Mouse (Mus musculus): ENCODE results near the gene Zswim4.
A peak's percentile ranks its signal among the peaks of the same experiment; 100 is the strongest.

Gene Zswim4

DNA sequence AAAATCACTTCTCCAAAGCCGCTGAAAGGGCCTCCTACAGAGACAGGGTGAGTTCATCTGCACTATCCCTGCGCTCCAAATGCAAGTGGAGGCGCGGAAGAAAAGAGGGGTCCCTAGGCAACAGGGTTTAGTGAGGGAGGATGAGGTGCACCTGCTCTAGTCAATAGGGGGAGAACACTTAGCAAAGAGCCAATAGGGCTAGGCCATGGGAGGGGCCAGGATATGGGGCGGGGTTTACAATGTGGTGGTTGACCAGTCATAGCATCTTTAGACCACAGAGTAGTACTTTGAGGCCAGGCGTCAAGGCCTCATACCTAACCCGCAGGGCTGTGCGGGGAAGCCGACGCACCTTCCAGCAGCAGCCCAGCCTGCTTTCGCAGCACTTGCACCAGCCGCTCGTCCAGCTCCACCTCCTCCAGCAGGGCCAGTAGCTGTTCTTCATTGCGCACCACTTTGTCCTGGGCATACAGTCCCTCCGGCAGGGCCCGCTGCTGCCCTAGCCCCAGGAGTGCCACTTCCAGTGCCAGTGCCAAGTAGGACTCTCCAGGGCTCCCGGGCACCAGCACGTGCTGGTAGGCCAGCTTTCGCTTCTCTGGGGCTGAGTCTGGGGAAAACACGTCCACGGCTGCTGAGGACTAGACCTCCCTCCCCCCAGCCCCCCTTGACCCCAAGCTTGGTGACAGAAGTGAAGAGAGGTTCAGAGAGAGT, 13.4 kb downstream of the Zswim4 start:
- no peak for DNase-seq

DNA sequence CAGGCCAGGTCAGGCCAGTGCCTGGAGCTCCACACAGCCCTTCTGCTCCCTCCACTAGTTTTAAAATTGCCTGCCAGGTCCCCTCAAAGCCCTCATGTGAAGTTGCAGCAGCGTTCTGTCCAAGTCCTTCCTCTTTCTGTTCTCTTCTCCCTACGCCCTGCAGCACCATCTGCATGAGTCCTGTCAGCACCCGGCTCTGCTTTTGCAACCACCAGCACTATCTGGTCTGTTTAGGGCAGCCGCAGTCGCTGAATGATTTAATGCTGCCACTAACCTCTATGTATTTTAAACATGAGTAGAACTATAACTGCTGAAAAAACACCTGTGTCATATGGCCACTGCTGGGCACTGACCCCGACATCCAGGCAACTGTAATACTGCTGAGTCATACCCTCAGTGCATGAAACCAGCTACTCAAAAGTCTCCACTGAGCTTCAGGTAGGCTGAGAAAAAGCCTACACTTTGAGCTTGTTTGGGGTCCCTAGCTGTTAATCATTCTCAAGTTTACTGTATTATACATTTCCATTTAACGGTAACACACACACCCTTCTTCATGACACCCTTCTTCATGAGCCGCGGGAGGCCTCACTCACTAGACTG, 14.2 kb downstream of the Zswim4 start:
- DNase-seq, result no peak

DNA sequence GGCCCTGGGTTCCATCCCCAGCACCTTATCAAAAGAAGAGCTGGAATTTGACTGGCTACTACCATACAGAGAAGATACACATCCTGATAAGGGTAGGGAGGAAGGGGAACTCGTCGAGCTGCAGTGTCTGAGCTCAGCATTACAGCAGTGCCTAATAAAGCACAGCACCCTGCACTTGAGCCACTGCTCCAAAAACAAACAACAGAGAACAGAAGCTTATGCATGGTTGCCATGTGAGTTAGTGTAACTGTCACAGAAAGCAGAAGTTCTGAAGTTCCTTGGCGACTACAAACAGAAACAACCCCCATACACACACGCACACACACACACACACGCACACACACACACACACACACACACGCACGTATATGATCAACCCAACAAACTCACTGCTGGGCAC, 16.8 kb downstream of the Zswim4 start:
- DNase-seq, result no peak

DNA sequence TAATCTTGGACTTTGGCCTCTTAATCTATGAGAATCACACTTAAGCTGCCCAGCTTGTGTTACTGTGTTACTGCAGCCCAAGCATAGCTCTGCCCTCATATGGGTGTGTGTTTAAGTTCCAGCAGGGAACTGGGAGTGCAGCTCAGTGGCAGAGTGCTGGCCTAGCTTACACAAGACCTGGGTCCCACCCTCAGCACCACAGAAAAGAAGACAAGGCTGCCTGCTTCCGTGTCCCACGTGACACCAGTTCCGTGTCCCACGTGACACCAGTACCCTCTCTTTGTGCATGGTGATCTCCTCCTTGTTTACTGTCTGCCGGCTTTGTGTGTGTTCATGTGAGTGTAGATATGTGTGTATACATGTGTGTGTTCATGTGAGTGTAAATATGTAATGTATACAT, 18.7 kb downstream of the Zswim4 start:
- DNase-seq, result no peak

DNA sequence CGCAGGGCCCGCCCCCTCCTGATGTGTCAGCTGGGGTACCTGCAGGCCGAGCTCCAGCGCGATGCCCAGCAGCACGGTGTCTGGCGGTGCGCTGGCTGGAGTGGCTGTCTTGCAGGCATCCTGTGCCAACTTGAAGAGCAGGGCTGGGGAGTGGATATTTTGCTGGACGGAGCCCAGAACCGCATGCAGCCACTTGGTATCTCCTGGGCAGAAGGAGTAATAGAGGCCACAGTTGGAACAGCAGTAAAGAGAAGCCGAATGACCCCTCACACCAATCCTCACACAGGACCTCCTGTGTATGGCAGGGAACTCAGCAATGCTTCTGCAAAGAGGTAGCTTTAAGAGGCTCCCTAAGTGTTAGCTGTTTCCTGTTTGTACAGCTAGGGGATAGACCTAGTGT, 19.6 kb downstream of the Zswim4 start:
- DNase-seq, result no peak

DNA sequence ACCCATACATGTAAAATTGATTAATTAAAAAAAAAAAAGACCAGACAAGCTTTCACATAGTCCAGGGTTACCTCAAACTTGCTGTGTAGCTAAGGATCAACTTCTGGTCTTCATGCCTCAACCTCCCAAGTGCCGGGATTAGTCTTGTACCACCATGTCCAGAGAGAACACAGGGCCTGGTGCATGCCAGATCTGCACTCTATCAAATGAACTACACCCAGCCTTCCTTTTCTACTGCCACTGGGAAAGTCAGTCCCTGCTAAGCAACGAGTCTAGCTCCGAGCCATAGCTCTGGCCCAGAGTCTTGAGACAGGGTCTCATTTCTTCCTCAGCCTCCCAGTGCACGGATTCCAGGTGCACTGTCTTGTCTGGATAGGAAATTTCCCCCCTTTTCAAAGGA, 23.6 kb downstream of the Zswim4 start:
- no peak for DNase-seq

DNA sequence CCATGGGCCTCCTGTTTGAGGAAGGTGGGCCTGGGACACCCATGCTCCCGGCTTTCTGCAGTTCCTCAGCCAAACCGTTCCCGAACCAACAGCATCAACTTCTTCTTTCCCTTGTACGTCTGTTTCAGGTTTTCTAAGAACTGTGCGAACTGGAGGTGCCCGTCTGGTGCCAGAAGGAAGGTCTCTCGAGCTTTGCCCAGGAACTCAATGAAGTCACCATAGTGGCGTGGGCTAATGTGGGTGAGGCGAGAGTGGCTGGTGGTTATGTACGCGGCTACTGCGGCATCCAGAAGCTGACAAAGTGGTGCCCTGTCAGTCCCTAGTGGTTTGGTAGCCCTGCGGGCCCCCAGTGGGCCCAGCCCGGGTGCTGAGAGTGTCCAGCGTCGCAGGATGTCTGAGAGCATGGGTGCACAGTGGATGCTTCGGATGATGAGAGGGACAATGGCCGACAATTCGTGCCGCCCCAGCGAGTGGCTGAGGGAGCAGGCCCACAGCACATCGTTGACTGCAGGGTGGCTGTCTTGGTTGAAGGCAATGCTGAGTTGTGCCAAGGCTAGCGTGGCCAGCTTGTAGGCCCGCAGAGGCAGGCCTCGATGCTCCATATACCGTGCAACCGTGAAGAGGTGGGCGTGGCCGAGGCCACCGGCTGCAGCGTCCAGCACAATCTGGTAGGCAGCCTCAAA, 24.8 kb downstream of the Zswim4 start:
- no peak for DNase-seq

DNA sequence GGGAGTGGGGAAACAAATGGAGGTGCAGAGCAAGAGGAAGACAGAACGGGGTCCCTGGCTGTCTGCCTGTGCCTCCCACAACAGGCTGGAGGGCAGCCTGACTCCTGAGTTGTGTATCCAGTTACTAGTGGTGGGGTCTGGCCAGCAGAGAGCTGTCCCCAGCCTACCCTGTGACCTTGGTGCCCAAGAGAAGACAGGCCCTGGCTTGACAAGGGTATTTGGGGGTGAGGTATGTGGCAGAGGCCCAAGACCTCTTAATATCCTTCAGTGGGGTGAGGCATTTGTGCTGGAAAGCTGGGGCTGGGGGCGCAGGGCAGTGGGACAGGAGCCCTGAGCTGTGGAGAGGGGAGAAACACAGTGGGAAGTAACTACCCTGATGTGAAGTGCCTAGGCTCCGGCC, 25.7 kb downstream of the Zswim4 start:
- DNase-seq, result no peak

DNA sequence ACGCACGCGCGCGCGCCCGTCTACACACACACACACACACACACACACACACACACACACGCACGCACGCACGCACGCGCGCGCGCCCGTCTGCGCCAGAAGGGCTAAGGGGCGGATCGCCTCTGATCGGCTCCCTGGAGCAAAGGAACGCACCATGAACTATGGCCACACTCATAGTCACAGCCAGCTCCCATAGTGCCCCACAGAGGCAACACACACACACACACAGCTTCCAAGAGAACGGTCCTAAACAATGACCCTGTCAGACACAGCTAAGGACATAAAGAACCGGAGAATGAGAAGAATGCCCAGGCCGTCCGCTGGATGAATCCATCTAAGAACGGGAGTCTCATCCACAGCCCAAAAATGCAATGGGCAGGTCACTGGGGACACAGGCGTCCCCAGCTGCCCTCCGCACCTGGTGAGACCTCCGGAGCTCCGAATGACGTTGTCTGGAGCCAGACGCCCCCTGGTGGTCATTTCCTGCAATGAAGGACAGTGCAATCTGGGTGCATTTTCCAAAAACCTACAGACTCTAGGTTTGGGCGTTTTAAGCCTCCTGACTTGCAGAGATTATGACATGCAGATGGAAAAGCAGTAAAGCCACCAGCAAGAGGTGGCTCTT, 26.6 kb downstream of the Zswim4 start:
- DNase-seq, result peak; percentile 85

DNA sequence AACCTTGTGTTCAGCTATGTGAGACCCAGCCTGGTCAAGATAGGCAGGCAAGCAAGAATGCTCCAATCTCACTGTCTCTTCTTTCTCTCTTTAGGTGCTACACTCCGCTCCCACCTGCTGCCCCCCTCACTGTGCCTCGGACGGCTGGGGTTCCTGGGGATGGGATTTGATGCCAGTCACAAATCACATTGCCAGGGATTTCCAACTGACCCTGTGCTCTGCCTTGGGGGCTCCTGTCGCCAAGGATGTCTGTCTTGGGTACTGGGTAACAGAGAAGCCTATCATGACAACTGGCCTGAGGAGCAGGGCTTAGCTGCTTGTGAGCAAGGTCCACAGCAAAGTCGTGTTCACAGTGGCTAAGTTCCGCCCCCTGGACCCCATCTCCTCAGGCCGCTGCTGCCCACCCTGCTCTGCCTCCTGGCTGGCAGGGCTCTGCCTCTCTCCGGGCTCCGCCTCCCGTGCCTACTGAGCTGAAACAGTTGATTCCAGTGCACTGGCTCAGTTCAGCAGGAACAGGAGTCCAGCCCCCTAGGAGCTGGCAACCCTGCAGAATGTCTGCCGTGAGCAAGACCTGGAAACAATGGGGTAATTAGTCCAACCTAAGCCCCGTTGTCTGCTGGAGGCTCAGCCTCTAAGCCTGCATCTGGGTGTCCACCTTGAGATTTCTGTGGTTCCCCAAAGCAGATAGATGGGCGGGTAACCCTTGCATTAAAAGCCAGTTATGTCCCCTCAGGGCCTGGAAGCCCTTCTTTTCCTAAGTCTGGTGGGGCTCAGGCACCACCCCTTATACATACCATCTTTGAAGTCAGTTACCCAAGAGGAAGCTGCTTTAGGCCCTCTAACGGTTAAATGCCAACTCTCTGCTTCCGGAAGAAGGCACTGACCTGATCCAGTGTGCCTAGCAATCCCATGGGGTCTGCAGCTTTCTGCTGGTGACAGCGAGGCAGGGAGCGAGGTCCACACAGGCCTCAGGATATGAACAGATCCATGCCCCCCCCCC, 28.2 kb downstream of the Zswim4 start:
- peak; percentile 66 for DNase-seq

DNA sequence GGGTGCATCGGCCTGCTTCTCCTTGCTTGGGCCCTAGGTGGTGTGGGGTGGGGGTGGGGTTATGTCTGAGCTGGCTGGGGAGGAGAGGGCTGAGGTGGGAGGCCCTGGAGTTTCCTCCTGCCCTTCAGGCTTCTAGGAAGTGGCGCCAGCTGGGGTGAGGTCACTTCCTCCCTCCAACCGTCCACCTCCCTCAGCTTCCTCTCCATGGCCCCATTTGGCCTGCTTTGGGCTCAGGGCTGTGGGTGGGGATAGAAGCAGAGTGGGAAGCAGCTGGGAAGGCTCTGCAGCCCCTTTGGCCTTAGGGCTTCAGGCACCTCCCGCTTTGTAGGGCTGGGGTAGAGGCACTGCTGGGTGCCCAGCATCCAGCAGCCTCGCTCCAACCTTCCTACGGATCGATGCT, 29.0 kb downstream of the Zswim4 start:
- DNase-seq, result peak; percentile 64

DNA sequence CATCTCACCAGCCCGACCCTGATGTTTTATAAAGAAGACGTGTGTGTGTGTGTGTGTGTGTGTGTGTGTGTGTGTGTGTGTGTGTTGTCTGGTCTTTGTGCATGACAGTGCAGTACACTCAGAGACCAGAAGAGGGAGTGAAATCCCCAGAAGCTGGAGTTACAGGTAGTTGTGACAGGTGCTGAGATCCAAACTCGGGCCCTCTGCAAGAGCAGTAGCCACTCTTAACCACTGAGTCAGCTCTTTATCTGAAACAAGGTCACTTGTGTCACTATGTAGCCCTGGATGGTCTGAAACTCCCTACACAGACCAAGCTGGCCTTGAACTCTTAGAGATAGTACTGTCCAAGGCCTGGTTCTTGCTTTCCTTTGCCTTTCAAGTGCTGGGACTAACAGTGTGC, 30.2 kb downstream of the Zswim4 start:
- no peak for DNase-seq

DNA sequence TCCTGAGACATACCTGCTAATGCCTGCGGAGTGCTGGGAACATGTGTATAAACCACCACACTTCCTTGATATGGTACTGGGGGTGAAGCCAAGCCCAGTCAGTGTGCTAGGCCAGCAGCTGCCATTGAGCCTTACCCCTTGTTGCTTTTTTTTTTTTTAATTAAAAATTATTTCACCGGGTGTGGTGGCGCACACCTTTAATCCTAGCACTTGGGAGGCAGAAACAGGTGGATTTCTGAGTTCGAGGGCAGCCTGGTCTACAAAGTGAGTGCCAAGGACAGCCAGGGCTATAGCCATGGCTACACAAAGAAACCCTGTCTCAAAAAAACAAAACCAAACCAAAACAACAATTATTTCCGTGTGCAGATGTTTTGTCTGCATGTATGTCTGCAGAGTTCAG, 31.8 kb downstream of the Zswim4 start:
- DNase-seq, result no peak

DNA sequence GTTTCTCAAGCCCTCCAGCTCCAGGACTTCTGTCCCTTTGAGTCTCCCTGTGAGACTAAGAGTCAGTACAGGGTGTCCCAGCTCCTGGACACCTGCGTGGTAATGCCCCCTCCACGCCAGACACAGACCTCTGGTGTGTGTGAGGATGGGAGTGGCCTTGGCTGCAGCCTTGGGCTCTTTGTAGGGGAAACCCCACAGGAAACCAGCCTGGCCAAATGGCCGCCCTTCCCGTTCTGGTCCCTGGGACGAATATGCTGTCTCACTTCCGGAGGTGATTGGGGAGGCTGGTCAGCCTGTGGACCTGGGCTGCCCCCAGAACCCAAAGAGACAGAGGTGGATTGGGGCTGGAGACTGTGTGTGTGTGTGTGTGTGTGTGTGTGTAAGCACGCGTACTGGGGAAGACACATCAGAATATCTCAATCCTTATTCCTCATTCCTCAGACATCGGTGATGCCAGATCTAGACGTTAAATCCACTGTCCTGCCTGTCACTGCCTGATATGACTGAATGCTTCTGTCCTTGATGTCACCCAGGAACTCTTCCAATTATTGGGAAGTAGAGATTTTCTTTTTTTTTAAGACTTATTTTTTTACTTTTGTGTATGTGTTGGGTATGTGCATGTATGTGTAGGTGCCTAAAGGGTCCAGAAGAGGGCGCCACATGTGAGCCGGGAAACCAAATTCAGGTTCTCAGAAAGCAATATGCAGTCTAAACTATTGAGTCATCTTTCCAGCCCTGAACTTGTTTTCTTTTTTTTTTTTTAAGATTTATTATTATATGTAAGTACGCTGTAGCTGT, 32.7 kb downstream of the Zswim4 start:
- no peak for DNase-seq

DNA sequence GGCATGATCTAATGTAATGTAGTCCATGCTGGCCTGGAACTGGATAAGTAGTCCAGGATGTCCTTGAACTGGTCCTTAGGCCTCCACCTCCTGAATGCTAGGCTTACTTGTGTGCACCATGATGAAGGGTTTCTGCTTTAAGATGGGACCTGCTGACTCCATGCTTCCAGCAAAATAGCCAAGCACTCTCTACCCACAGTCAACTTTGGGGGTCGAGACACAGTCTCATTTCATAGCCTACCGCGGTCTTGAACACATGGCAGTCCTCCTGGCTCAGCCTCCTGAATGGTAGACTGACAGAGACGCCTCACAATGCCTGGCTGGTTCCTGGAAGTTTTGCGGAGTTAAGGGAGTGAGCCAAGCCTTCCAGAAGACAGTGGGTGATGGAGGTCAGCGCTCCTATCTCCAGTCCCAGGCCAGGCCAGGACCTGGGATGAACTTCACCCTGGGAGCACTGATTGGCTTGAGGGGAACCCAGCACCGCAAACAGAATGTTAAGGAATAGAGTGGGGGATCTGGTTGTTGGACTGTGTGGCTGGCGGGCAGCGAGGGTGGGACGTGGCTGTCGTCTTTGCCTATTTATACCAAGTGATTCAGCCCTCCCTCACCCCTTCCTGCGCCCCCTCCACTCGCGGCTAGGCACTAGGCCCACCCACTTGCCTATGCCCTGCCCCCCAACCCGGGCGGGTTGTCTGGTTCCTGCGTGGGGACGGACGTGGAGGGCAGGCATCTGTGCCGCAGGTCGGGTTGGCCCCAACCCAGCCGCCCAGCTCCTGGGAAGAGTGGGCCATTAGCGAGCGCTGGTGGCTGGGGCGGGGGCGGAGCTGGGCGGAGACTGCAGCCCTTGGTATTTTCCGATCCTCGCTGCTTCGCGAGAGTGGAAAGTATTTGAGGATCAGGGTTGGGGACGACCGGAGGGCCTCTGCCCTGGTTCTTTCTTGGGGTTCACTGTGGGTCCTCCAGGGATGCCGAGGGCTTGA, 33.6 kb downstream of the Zswim4 start:
- DNase-seq, result peak; percentile 80

DNA sequence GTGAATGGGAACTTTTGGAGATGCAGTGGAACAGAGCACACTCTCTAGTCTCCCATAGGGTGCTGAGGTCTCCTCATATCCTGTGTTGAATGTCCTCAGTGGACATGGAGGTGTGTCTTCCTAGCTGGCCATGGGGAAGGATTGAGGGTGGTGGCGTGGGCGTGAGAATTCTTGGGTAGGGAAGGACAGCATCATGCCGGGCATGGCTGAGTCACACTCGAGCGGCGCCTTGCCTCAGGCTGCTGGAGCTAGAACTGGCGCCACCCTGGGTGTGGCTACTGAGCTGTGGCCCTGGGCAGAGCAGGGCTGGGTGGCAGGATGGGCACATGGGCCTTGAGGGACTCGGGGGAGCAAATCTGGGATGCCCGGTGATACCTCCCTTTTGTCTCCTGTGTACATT, 34.4 kb downstream of the Zswim4 start:
- DNase-seq, result no peak

DNA sequence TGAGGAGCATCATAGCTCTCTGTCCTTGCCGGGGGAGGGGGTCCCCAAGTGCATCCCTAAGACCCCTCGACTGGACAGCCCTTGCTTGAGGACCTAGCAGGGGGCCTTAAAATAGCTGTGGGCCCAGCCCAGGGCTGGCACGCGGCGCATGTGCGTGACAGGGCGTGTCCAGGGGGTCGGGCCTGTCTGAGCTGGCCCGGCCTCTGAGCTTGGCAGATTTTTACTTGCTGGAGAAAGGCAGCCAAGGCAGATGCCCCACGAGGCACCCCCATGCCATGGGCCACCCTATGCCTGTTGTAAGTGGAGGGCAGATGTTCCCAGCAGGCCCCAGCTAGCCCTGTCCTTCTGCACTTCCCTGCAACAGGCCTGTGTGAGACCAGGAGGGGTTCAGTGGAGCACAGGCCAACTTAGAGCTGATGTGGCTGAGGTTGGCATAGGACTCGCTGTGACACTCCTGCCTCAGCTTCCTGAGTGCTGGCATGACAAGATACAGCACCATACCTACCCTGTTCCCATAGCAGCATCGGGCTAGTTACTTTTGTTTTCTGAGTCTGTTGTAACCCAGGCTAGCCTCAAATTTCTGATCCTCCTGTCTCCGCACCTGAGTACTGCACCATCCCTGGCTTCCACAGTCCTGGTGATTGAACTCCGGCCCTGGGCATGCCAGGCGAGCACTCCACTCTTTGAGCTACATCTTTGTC, 35.2 kb downstream of the Zswim4 start:
- DNase-seq, result no peak

DNA sequence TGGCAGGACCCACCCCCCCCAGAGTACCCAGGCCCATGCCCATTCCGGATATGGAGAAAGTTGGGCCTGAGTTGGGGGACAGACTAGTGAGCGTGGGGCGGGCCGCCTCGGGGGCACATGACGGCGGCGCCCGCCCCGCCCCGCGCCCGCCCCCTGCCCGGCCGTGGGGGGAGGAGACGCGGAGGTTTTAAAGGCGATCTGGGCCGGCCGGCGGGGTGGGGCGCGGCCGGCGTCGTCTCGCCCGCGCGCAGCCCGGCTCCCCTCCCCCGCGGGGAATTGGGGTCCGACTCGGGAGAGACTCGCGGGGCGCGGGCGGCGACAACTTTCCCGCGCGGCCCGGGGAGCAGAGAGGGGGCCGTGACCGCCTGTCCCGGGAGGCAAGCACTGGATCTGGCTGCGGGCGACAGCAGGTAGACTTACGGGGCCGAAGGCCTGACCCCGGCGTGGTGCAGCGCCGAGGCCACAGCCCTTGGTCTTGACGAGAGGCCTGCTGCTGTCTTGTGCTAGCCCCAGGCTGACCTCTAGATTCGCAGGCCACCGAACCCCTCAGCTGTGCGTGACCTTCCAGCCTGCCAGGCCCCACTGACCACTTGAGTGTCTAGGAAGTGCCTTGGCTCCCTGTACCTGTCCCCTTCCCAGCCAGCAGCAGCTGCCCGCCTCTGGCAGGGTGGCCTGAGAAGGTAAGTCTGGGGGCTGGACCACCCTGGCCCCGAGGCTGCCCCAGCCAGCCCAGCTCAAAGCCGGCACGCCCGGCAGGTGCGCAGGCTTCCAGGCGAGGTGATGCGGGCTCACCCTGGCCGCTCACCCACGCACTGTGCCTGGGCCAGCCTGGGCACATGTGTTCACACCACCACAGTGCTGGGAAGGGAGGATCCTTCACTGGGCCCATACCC, 36.0 kb downstream of the Zswim4 start:
- DNase-seq, result peak; percentile 59

DNA sequence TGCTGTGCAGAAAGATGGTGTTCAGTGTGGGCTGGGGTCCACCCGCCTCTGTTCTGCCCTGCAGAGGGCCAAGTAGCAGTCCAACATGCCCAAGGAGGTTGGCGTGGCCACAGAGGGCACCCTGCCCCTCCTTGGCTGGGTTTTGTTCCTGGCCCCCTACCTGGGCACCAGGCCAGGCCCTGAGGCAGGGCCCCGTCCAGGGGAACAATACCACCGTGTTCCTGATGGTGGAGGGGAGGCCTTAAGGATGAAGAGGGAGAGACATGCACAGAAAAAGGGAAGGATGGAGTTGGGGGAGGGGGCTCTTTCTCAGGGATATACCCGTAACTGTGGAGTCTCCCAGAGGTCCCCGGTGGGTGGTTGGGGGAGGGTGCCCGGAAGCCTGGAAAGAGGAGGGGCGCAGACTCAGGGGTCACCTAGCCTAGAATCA, 36.7 kb downstream of the Zswim4 start:
- peak; percentile 51 for DNase-seq

Measured in retina, postnatal 1 day (tissue).